Mouse (Mus musculus) liver, embryonic 14.5 days (tissue): Measurements from ENCODE around the gene Lca5.

Experiments
- CTCF ChIP-seq: IDR thresholded peaks from 2 replicates; pipeline ENCODE4 v1.5.1; 2016; ENCODE audit warnings: antibody characterized with exemption, low read depth, control low read depth
- EP300 ChIP-seq: IDR thresholded peaks from 2 replicates; pipeline ENCODE4 v1.6.1; 2016; ENCODE audit warnings: antibody characterized with exemption, low read depth

DNA sequence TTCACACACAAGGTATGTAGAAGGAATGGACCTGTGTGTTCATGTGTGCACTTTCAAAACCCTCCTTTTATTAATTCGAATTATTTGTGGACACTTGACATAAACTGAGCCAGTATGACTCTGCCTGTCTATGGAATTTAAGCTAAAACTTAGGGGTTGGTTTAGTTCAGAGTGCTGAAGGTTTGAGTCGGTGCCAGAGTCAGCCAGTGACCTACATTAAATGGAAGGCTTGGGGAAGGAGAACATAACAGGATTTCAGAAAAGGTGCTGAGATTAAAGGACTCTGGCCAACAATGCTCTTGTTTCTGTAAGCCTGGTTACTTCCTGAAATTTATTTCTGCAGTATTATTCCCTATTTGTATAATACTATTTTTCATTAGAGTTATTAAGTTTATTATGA is 28.9 kb upstream of the Lca5 start:
- TF ChIP-seq CTCF (no peak), EP300 (no peak)
